Mouse (Mus musculus): ENCODE measurements at regions not wholly inside any gene's neighbourhood (a gene's known extent, or its start where the extent isn't known, plus 50 kb on each side); places are given as distances from the start of the nearest gene placed in this dataset.

GRCm38 (mm10) chr17:80824261-80824660 lies 96.0 kb upstream of the Map4k3 start:
- peaks cover 2% of the 10 kb centered on the region; the same call in 1 of the 2 replicates for H3K4me1 ChIP-seq (ENCODE audit: control insufficient read depth, insufficient read depth, low read length)
- H3K4me2 ChIP-seq (ENCODE audit: low read depth) = no peak overlapping the region
- no peaks in the 10 kb centered on the region for H3K9me3 ChIP-seq (ENCODE audit: control insufficient read depth, low read length)
- H3K4me3 ChIP-seq (ENCODE audit: low read depth, low read length) = no peak overlapping the region
- 86% methylated on average over 2 of the region's 2 CpGs for WGBS
- H3K36me3 ChIP-seq (ENCODE audit: control insufficient read depth, insufficient read depth, low read length) = no peaks in the 10 kb centered on the region
- no peak for DNase-seq (ENCODE audit: low spot score)
- ATAC-seq (ENCODE audit: insufficient read depth, low FRiP score, low TSS enrichment) = no peak
- H3K9ac ChIP-seq (ENCODE audit: low read length) = no peak overlapping the region
- no peak overlapping the region for H3K27ac ChIP-seq (ENCODE audit: low read depth, low read length)
- no peaks in the 10 kb centered on the region for H3K27me3 ChIP-seq (ENCODE audit: control insufficient read depth, insufficient read depth, low read length)

GRCm38 (mm10) chr17:80820888-80821287 lies 92.6 kb upstream of the Map4k3 start:
- 64% methylated on average over 8 of the region's 8 CpGs for WGBS
- H3K4me3 ChIP-seq (ENCODE audit: low read depth, low read length) = no peak overlapping the region
- peaks cover 2% of the 10 kb centered on the region; the same call in 1 of the 2 replicates for H3K4me1 ChIP-seq (ENCODE audit: control insufficient read depth, insufficient read depth, low read length)
- no peak overlapping the region for H3K4me2 ChIP-seq (ENCODE audit: low read depth)
- no peaks in the 10 kb centered on the region for H3K9me3 ChIP-seq (ENCODE audit: control insufficient read depth, low read length)
- no peak overlapping the region for H3K9ac ChIP-seq (ENCODE audit: low read length)
- no peaks in the 10 kb centered on the region for H3K27me3 ChIP-seq (ENCODE audit: control insufficient read depth, insufficient read depth, low read length)
- ATAC-seq (ENCODE audit: insufficient read depth, low FRiP score, low TSS enrichment) = no peak
- H3K27ac ChIP-seq (ENCODE audit: low read depth, low read length) = no peak overlapping the region
- H3K36me3 ChIP-seq (ENCODE audit: control insufficient read depth, insufficient read depth, low read length) = no peaks in the 10 kb centered on the region
- DNase-seq (ENCODE audit: low spot score) = no peak

- Histone ChIP-seq H3K4me1 (ENCODE audit: control insufficient read depth, insufficient read depth, low read length) (no peaks in the 10 kb centered on the region), H3K27me3 (ENCODE audit: control insufficient read depth, insufficient read depth, low read length) (no peaks in the 10 kb centered on the region), H3K4me3 (ENCODE audit: low read depth, low read length) (no peak overlapping the region), H3K36me3 (ENCODE audit: control insufficient read depth, insufficient read depth, low read length) (no peaks in the 10 kb centered on the region), H3K9me3 (ENCODE audit: control insufficient read depth, low read length) (no peaks in the 10 kb centered on the region), H3K9ac (ENCODE audit: low read length) (no peak overlapping the region), H3K27ac (ENCODE audit: low read depth, low read length) (no peak overlapping the region), H3K4me2 (ENCODE audit: low read depth) (no peak overlapping the region)
- ATAC-seq (ENCODE audit: insufficient read depth, low FRiP score, low TSS enrichment) = no peak
- DNase-seq (ENCODE audit: low spot score) = no peak
- 83% methylated on average over 9 of the region's 9 CpGs for WGBS
These were observed 90.3 kb upstream of the Map4k3 start for GRCm38 (mm10) chr17:80818477-80819028.

DNA sequence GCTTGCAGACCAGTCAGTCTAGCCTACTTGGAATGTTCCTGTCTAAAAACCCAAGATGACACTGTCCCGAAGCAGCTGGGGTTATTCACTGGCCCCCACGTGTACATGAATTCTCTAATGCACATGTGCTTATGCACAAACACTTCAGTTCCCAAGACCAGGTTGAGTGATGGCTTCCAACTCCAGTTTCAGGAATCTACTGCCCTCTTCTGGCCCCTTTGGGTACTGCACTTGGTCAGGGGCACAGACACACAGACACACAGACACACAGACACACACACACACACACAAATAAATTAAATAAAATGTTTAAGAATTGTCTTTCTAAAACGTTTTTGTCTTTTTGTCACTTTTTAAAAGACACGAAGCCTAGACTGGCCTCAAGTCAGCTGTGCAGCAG lies 87.5 kb upstream of the Map4k3 start:
- 80% methylated on average over 4 of the region's 4 CpGs for WGBS

GRCm38 (mm10) chr17:80813194-80813593 lies 84.9 kb upstream of the Map4k3 start:
- WGBS = 81% methylated on average over 10 of the region's 10 CpGs
- Histone ChIP-seq H3K4me1 (ENCODE audit: control insufficient read depth, insufficient read depth, low read length) (no peaks in the 10 kb centered on the region), H3K27me3 (ENCODE audit: control insufficient read depth, insufficient read depth, low read length) (no peaks in the 10 kb centered on the region), H3K27ac (ENCODE audit: low read depth, low read length) (no peak overlapping the region), H3K9me3 (ENCODE audit: control insufficient read depth, low read length) (no peaks in the 10 kb centered on the region), H3K36me3 (ENCODE audit: control insufficient read depth, insufficient read depth, low read length) (no peaks in the 10 kb centered on the region), H3K4me3 (ENCODE audit: low read depth, low read length) (no peak overlapping the region), H3K4me2 (ENCODE audit: low read depth) (no peak overlapping the region), H3K9ac (ENCODE audit: low read length) (no peak overlapping the region)
- no peak for DNase-seq (ENCODE audit: low spot score)
- ATAC-seq (ENCODE audit: insufficient read depth, low FRiP score, low TSS enrichment) = no peak

More for the DNA sequence above, 87.5 kb upstream of the Map4k3 start:
- H3K4me2 ChIP-seq (ENCODE audit: low read depth) = no peak overlapping the region
- no peaks in the 10 kb centered on the region for H3K36me3 ChIP-seq (ENCODE audit: control insufficient read depth, insufficient read depth, low read length)
- DNase-seq (ENCODE audit: low spot score) (no peak), ATAC-seq (ENCODE audit: insufficient read depth, low FRiP score, low TSS enrichment) (no peak)
- H3K27ac ChIP-seq (ENCODE audit: low read depth, low read length) = no peak overlapping the region
- no peaks in the 10 kb centered on the region for H3K27me3 ChIP-seq (ENCODE audit: control insufficient read depth, insufficient read depth, low read length)
- H3K4me3 ChIP-seq (ENCODE audit: low read depth, low read length) = no peak overlapping the region
- no peaks in the 10 kb centered on the region for H3K9me3 ChIP-seq (ENCODE audit: control insufficient read depth, low read length)
- H3K9ac ChIP-seq (ENCODE audit: low read length) = no peak overlapping the region
- H3K4me1 ChIP-seq (ENCODE audit: control insufficient read depth, insufficient read depth, low read length) = no peaks in the 10 kb centered on the region

DNA sequence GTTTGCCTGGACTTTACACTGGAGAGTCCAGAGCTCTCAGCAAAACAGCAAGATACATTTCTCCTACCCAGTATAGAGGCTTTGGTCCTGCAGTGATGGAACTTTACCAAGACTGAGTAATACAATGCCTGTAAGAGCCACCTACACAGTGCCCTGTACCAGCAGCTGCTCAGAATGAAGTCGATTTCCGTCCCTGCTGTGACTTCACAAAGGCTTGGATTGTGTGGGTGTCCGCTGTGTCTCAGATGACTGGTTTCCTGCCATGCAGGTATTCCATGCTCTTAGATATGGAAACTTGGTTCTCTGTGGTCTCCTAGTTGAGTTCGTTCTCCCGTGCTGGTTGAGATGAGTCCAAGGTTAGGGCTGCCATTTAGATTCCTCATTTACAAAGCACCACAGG lies 81.0 kb upstream of the Map4k3 start:
- H3K27me3 ChIP-seq (ENCODE audit: control insufficient read depth, insufficient read depth, low read length) = no peaks in the 10 kb centered on the region
- no peaks in the 10 kb centered on the region for H3K36me3 ChIP-seq (ENCODE audit: control insufficient read depth, insufficient read depth, low read length)
- H3K9ac ChIP-seq (ENCODE audit: low read length) = no peak overlapping the region
- H3K27ac ChIP-seq (ENCODE audit: low read depth, low read length) = no peak overlapping the region
- 85% methylated on average over 5 of the region's 5 CpGs for WGBS
- no peak overlapping the region for H3K4me3 ChIP-seq (ENCODE audit: low read depth, low read length)
- no peak for ATAC-seq (ENCODE audit: insufficient read depth, low FRiP score, low TSS enrichment)
- H3K4me1 ChIP-seq (ENCODE audit: control insufficient read depth, insufficient read depth, low read length) = no peaks in the 10 kb centered on the region
- H3K4me2 ChIP-seq (ENCODE audit: low read depth) = no peak overlapping the region
- no peak for DNase-seq (ENCODE audit: low spot score)
- H3K9me3 ChIP-seq (ENCODE audit: control insufficient read depth, low read length) = no peaks in the 10 kb centered on the region

DNA sequence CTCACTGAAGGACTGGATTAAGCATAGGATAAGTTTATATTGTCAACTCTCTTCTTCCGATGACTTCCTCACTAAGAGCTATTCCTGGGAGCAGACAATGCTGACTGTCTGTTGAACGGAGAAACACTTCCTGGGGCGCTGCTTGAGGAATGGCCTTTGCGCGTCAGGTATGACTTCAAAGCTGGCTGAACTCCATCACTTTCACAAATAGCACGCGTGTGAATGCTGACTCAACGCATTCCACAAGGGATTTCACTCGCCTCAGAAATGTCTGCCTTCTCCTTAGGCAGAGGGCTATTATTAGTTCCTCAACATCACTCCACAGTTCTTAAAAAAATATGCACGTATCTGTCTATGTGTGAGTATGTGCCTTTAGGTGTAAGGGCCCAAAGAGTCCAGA lies 79.8 kb upstream of the Map4k3 start:
- Histone ChIP-seq H3K36me3 (ENCODE audit: control insufficient read depth, insufficient read depth, low read length) (no peaks in the 10 kb centered on the region), H3K27me3 (ENCODE audit: control insufficient read depth, insufficient read depth, low read length) (no peaks in the 10 kb centered on the region), H3K9me3 (ENCODE audit: control insufficient read depth, low read length) (no peaks in the 10 kb centered on the region), H3K27ac (ENCODE audit: low read depth, low read length) (no peak overlapping the region), H3K4me1 (ENCODE audit: control insufficient read depth, insufficient read depth, low read length) (no peaks in the 10 kb centered on the region), H3K4me2 (ENCODE audit: low read depth) (no peak overlapping the region), H3K9ac (ENCODE audit: low read length) (no peak overlapping the region), H3K4me3 (ENCODE audit: low read depth, low read length) (no peak overlapping the region)
- 82% methylated on average over 10 of the region's 10 CpGs for WGBS
- ATAC-seq (ENCODE audit: insufficient read depth, low FRiP score, low TSS enrichment) (no peak), DNase-seq (ENCODE audit: low spot score) (no peak)

DNA sequence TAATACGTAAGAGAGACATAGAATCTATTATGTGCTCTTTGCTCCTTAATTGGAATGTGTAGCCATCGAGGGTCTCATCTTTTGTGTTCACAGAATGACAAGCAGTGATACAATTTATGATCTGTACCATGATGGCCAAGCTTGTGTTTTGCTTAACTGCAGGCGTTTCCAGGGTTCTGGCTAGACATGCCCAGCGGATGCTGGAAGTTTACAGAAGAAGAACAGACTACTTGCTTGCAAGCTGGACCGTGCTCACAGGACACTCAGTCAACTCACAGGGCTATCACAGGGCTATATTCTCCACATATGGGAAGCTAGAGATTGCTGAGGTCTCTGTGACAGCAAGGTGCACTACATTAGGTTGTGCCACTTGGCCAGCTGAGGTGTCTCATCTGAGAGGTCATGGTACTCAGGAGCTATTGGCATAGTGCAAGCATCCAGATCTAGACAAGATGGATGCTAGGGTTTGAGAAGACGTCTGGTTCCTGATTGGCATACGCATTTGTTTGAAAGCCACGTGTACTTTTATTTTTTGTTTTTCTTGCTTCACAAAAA lies 75.2 kb upstream of the Map4k3 start:
- no peaks in the 10 kb centered on the region for H3K36me3 ChIP-seq (ENCODE audit: control insufficient read depth, insufficient read depth, low read length)
- no peak overlapping the region for H3K4me2 ChIP-seq (ENCODE audit: low read depth)
- ATAC-seq (ENCODE audit: insufficient read depth, low FRiP score, low TSS enrichment) (no peak), DNase-seq (ENCODE audit: low spot score) (no peak)
- no peak overlapping the region for H3K4me3 ChIP-seq (ENCODE audit: low read depth, low read length)
- 80% methylated on average over 8 of the region's 8 CpGs for WGBS
- no peak overlapping the region for H3K27ac ChIP-seq (ENCODE audit: low read depth, low read length)
- H3K9me3 ChIP-seq (ENCODE audit: control insufficient read depth, low read length) = no peaks in the 10 kb centered on the region
- H3K4me1 ChIP-seq (ENCODE audit: control insufficient read depth, insufficient read depth, low read length) = no peaks in the 10 kb centered on the region
- no peaks in the 10 kb centered on the region for H3K27me3 ChIP-seq (ENCODE audit: control insufficient read depth, insufficient read depth, low read length)
- H3K9ac ChIP-seq (ENCODE audit: low read length) = no peak overlapping the region

DNA sequence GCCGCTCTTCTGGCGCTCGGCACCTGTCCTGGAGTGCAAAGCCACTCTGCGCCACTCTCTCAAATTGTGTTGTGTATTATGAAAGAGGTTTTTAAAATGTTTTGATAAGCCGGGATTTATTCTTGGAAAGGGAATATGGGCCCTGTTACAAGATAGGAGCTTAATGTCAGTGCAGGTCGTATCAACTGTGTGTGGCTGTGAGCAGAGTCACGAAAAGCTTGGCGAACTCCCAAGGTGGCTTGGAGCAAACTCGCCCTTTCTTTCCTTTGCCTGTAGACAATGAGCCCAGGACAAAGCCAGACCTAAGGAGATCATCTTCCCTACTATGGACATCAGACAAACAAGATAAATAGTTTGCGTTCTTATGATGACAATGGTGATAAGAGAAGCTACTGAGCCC lies 74.3 kb upstream of the Map4k3 start:
- Histone ChIP-seq H3K4me1 (ENCODE audit: control insufficient read depth, insufficient read depth, low read length) (no peaks in the 10 kb centered on the region), H3K36me3 (ENCODE audit: control insufficient read depth, insufficient read depth, low read length) (no peaks in the 10 kb centered on the region), H3K27me3 (ENCODE audit: control insufficient read depth, insufficient read depth, low read length) (no peaks in the 10 kb centered on the region), H3K4me3 (ENCODE audit: low read depth, low read length) (no peak overlapping the region), H3K4me2 (ENCODE audit: low read depth) (no peak overlapping the region), H3K9ac (ENCODE audit: low read length) (no peak overlapping the region), H3K27ac (ENCODE audit: low read depth, low read length) (no peak overlapping the region), H3K9me3 (ENCODE audit: control insufficient read depth, low read length) (no peaks in the 10 kb centered on the region)
- ATAC-seq (ENCODE audit: insufficient read depth, low FRiP score, low TSS enrichment) (no peak), DNase-seq (ENCODE audit: low spot score) (no peak)
- 86% methylated on average over 10 of the region's 10 CpGs for WGBS
